Mouse (Mus musculus) bone marrow macrophage, adult 2 months (primary cell): ENCODE results near the gene Arhgap8. TPM values are rescaled to one million over a fixed set of nuclear protein-coding genes. Genes with fewer than 3 reads are reported as not detected.
"Not testable (repeated sequence)": the region's sequence is repeated elsewhere in the genome, so short reads cannot be mapped to it uniquely, and the experiment has no call there.

ENCODE experiments used
- H3K27ac ChIP-seq: 2 replicates; pipeline ENCODE4 v1.5.1; 2012; ENCODE audit warnings: low read depth, low read length; ENCODE audit not compliant: insufficient read depth
- H3K4me1 ChIP-seq: 2 replicates; pipeline ENCODE4 v1.6.1; 2012; ENCODE audit warnings: low read length; ENCODE audit not compliant: control insufficient read depth, insufficient read depth
- H3K4me3 ChIP-seq: 2 replicates; pipeline ENCODE4 v1.5.1; 2012; ENCODE audit warnings: mild to moderate bottlenecking, low read length, moderate library complexity; ENCODE audit not compliant: insufficient read depth
- CTCF ChIP-seq: IDR thresholded peaks from 2 replicates; pipeline ENCODE4 v1.5.1; 2012; ENCODE audit warnings: low read depth, mild to moderate bottlenecking, low read length, moderate library complexity
- POLR2A ChIP-seq: IDR thresholded peaks from 2 replicates; pipeline ENCODE4 v1.6.1; 2012; ENCODE audit warnings: mild to moderate bottlenecking, low read depth, low read length, borderline replicate concordance
- polyA plus RNA-seq: library from polyadenylated mRNA; stranded (reverse); fragments of >200 nt; gene quantifications from 2 replicates; pipeline ENCODE4 v1.2.4, GENCODE M21; 2012; ENCODE audit not compliant: missing spikeins, insufficient read depth, insufficient read length

Gene Arhgap8
- polyA plus RNA-seq, 1 experiment, result not detected

DNA sequence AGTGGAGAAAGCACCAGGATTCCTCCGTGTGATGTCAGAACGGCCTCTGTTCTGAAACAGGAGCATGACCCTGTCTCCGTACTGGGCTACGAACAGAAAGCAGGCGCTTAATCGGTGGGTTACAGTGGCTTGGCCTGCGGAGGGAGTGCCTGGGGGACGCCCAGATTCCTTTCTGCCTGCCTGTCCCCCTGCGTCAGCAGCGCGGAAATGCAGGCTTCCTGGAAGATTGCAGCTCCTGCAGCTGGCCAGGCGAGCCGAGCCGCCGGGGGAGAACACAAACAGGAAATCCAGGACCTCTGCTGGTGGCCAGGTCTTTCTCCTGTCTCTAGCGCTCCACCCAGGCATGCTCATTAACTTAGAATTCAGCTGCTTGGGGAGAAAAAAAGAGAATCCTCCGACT is 5.1 kb upstream of the Arhgap8 start:
- no peak overlapping the region for H3K27ac ChIP-seq

DNA sequence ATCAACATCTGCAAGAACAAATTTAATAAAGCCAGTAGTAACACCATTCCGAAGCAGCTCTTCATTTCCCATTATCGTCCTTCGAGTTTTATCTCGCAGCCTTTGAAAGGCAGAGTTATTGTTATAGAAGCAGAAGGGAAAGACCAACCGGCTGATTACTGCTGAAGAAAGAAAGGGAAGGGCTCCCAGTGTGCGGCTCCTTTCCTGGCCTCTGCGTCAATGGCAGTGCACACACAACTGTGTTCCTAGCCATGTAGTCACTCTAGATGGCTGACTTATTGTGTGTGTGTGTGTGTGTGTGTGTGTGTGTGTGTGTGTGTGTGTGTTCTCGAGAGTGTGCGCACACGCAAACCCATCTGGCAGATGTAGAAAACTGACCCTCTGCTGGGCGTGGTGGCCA is 4.7 kb upstream of the Arhgap8 start:
- Histone ChIP-seq H3K27ac (no peak overlapping the region), H3K4me3 (no peak overlapping the region), H3K4me1 (no peaks in the 10 kb centered on the region)
- no peak for TF ChIP-seq CTCF
- no peak for TF ChIP-seq POLR2A

More for the DNA sequence above, 5.1 kb upstream of the Arhgap8 start:
- no peaks in the 10 kb centered on the region for H3K4me1 ChIP-seq
- TF ChIP-seq POLR2A (no peak), CTCF (no peak)
- peak overlapping the region; percentile 33; the same call in 1 of the 2 replicates for H3K4me3 ChIP-seq

DNA sequence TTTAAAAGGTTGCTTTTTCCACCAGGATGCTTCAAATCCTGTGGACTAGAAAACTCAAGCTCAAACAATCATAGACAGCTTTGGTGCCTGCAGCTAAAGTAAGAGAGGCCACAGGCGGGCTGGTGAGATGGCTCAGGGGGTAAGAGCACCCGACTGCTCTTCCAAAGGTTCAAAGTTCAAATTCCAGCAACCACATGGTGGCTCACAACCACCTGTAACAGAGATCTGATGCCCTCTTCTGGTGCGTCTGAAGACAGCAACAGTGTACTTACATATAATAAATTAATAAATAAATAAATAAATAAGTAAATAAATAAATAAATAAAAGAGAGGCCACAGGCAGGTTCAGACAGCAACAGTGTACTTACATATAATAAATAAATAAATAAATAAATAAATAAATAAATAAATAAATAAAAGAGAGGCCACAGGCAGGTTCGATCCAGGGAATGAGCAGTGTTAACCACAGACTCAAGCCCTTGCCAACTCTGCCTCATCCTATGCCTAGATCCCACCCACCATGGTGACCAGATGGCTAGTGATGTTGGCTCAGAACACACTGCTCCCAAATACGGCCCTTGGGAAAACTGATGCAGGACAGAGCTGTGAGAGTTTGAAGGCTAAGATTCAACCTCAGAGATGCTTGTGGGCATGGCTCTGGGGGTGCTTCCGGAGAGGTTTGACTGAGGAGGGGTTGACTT is 2.1 kb upstream of the Arhgap8 start:
- not testable (repeated sequence) for H3K4me1 ChIP-seq, H3K4me3 ChIP-seq, H3K27ac ChIP-seq

DNA sequence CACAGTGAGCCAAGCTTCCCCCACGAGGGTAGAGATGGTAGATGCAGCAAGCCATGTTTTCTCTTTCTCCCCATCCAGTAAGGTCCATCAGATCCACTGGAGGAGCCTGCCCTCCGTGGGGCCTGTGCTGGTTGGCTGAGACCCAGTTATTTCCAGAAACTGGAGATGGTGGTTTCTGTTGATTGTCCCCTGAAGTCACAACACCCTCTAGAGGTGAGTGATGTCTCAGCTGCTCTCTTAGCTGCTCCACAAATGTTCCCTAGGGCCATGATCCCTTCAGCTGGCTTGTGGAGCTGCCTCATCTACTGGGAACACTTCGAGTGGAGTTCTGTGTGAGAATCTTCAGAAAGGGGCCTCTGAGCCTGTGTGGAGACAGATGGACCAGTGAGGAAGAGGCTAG is 1.1 kb upstream of the Arhgap8 start:
- H3K27ac ChIP-seq, result no peak overlapping the region
- TF ChIP-seq CTCF (no peak), POLR2A (no peak)
- no peak overlapping the region for H3K4me3 ChIP-seq
- H3K4me1 ChIP-seq, result no peaks in the 10 kb centered on the region

DNA sequence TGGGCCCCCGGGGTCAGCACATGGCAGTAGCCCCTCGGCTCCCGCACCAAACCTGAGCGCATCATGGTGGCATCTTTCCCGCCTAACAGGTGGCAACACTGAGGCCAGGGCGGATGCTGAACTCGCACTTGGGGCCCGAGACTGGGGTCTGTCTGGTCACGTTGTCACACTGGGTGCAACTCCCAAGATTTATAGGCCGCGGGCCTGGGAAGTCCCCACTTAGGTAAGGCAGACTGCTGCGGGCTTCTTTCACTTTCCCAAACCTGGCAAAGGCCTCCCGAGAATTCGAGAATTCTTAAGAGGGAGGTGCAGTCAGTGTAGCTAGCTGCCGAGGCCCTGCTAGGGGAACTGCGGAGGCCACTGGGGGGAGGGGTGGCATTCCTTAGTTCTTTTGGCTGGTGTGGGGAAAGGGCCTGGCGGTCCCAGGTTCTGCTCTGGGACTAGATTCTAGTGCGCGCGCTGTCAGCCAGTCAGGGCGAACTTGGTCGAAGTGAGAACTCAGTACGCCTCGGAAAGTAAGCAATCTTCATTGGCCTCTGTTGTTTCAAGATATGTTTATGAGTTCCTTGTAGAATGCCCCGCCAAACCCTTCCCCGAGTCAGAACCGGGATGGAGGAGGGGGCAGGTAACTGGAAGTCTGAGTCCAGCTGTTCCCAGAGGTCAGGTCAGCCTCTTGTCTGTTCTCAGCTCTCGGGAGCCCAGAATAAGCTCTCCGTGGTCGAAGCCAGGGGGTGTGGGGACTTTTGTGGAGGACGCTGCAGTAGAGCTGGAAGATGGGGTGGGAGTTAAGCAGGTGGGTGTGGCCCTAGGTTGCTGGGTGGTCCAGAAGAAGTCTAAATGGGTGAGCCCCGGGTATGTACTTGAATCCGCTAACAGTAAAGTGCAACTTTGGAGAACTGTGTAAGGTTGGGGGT is 696 bp downstream of the Arhgap8 start:
- peak overlapping the region; percentile 24; the same call in 1 of the 2 replicates for H3K4me3 ChIP-seq
- H3K4me1 ChIP-seq, result no peaks in the 10 kb centered on the region
- no peak overlapping the region for H3K27ac ChIP-seq
- TF ChIP-seq CTCF, result no peak
- TF ChIP-seq POLR2A, result no peak

DNA sequence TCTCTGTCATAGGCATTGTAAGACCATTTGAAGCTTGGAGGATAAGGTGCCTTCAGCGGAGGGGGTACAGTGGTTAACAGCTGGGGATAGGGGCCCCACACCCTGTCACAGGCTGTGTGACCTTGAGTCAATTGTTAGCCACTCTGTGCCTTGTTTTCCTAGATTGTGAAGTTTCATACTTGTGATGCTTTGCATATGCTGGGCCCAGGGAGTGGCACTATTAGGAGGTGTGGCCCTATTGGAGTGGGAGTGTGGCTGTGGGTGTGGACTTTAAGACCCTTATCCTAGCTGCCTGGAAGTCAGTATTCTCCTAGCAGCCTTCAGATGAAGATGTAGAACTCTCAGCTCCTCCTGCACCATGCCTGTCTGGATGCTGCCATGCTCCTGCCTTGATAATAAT is 3.8 kb downstream of the Arhgap8 start:
- not testable (repeated sequence) for H3K4me1 ChIP-seq, H3K27ac ChIP-seq, H3K4me3 ChIP-seq

DNA sequence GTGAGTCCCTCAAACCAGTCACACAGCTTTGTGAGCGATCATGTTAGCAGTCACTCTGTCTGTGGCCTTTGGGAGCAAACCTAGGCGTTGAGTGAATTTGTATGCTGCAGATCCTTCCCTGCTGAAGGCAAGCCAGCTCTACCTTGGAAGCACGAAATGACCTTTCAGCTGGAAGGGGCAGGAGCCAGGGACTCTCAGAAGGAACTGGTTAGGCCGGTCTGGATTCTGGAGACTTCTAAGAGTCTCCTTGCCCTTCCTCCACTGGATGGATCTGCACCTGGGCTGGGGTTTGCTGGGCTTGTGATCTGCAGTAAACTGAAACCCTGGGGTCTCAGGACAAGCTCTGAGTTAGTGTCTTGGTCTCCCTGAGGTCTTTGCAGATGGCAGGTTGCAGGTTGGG is 4.3 kb downstream of the Arhgap8 start:
- Histone ChIP-seq H3K4me1 (no peaks in the 10 kb centered on the region), H3K4me3 (no peak overlapping the region), H3K27ac (no peak overlapping the region)
- TF ChIP-seq POLR2A, result no peak
- no peak for TF ChIP-seq CTCF

DNA sequence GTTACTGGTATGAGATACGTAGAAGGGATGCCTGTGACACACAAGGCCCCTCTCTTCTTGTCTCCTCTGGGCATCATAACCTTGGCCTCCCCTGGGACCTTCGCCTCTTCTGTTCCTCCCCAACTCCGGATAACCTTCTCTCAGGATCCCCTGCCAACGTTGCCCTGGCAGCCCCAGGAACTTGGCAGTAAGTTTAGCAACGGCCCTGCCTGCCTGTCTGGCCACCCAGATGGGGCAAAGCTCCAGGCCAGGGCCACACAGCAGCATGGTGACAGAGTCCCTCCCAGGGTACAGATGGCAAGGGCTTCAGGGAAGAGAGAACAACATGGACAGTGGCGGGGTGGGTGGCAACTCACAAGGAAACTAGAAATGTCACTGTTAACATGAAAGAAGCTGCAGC is 9.8 kb downstream of the Arhgap8 start:
- TF ChIP-seq CTCF, result no peak
- no peak for TF ChIP-seq POLR2A
- Histone ChIP-seq H3K4me3 (no peak overlapping the region), H3K27ac (no peak overlapping the region), H3K4me1 (no peaks in the 10 kb centered on the region)

DNA sequence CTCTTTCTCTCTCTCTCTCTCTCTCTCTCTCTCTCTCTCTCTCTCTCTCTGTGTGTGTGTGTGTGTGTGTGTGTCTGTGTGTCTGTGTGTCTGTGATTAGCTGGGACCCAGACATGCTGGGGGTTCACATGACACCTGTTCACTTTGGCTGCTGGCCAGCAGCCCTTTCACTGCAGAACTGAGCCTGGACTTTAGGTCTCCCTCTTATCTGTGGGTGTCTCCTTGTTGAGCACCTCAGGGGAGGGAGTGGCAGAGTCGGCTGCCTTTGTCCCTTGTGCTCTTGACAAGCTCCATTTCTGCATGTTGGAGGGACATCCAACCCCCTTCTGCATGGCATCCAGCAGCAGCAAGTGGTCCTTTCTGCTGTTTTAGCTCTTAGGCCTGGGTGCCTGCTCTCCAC is 11.0 kb downstream of the Arhgap8 start:
- Histone ChIP-seq H3K27ac (no peak overlapping the region), H3K4me1 (no peaks in the 10 kb centered on the region), H3K4me3 (no peak overlapping the region)
- TF ChIP-seq POLR2A (no peak), CTCF (no peak)

DNA sequence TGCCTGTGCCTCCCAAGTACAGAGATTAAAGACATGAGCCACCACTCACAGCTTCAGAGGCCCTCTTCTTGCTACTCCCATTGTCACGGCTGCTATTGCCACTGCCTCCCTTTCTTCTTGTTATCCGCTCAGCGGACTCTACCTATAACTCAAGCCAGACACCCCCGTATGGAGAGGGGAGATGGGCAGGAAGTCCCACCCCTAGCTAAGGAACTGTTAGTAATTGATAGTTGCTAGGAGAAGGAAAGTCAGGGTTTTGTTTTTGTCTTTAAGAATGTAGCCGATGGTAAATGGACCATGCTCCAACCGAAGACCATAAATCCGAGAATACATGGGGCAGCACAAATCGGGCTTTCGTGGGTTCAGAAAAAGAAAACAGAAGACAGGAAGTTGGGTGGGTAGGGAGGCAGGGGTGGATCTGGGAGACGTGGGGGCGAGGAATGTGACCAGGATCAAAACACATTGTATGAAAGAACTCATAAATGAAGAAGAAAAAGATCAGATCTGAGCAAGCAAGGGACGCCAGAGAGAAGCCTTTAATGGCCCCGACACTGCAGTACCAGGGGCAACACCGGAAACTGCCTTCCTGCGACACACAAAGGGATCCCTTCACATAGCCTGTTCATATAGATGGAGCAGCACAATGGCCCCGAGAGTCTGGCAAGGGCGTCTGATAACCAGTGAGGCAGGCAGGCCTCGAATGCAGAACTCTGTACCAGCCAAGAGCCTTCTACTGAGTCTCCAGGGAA is 12.0 kb downstream of the Arhgap8 start:
- no peak for TF ChIP-seq CTCF
- no peak for TF ChIP-seq POLR2A
- H3K4me3 ChIP-seq, result no peak overlapping the region
- H3K4me1 ChIP-seq, result no peaks in the 10 kb centered on the region
- H3K27ac ChIP-seq, result no peak overlapping the region
